28 mouse cellular contexts compared by ENCODE assay signal in the genomic region with DNA sequence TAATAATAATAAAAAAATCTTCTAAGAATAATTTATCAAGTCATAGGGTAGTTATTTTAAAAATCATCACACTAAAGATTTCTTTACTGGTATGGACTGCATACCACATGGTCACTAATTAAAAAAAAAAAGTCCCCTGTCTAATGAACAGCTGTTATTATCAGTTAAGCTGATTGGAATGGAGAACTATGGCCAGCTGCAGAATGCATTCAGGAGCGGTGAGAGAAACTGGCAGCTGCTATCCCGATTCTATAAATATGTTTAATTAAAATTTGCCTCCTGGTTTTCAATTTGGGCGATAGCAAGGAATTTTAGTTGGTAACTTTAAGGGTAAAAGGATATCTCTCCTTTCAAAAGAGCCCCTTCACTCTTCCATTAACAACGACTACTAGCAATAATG. TPM values are rescaled to one million over a fixed set of nuclear protein-coding genes. Genes with fewer than 3 reads are reported as not detected.
DNase-seq lines count a peak whose midpoint lies in the region; ATAC-seq and TF ChIP-seq lines count a peak whose summit lies in the region.
"Had no signal": no experiment of that assay in that cellular context is flagged by ENCODE, and none has a peak within 500 bp of the region (broad histone marks: within the 10 kb centered on the region; RNA-seq: fewer than 3 reads in every experiment).

No protein-coding gene starts in this region.

- ATAC-seq in embryonic facial prominence, embryonic 14.5 days (ENCODE audit: low read depth) = no peak
- no peak for ATAC-seq in midbrain, postnatal 0 days (ENCODE audit: low FRiP score)
- ATAC-seq: activated CD4-positive, CD25-positive, alpha-beta regulatory T cell, adult 4 months; CD4-positive, CD25-positive, alpha-beta regulatory T cell, adult 4 months; forebrain, embryonic 15.5 days; Patski had no signal

- H3K27me3 ChIP-seq in embryonic facial prominence, embryonic 14.5 days (replicated peaks; ENCODE audit: control insufficient read depth, insufficient read depth, low read length) = no peaks in the 10 kb centered on the region
- H3K27me3 ChIP-seq in embryonic facial prominence, embryonic 10.5 days (replicated peaks; ENCODE audit: low read depth, poor library complexity, severe bottlenecking) = no peaks in the 10 kb centered on the region
- H3K27me3 ChIP-seq in midbrain, embryonic 10.5 days (ENCODE audit: low read depth, poor library complexity, severe bottlenecking) = no peaks in the 10 kb centered on the region
- no peaks in the 10 kb centered on the region for H3K27me3 ChIP-seq in midbrain, postnatal 0 days (ENCODE audit: insufficient read depth, low read length)
- H3K27me3 ChIP-seq: CH12.LX; embryonic facial prominence, embryonic 12.5 days; embryonic facial prominence, embryonic 15.5 days; forebrain, embryonic 12.5 days; forebrain, embryonic 15.5 days; Patski had no signal

- no peaks in the 10 kb centered on the region for H3K9me3 ChIP-seq in embryonic facial prominence, embryonic 14.5 days (ENCODE audit: control insufficient read depth, low read length)
- H3K9me3 ChIP-seq in embryonic facial prominence, embryonic 10.5 days = no peaks in the 10 kb centered on the region
- H3K9me3 ChIP-seq in midbrain, embryonic 10.5 days (replicated peaks) = no peaks in the 10 kb centered on the region
- H3K9me3 ChIP-seq in midbrain, postnatal 0 days (ENCODE audit: low read length) = no peaks in the 10 kb centered on the region
- H3K9me3 ChIP-seq: embryonic facial prominence, embryonic 12.5 days; embryonic facial prominence, embryonic 15.5 days; forebrain, embryonic 10.5 days; forebrain, embryonic 12.5 days; forebrain, embryonic 15.5 days; G1E had no signal

- no peaks in the 10 kb centered on the region for H3K4me1 ChIP-seq in embryonic facial prominence, embryonic 14.5 days (ENCODE audit: control insufficient read depth, insufficient read depth, low read length)
- no peaks in the 10 kb centered on the region for H3K4me1 ChIP-seq in embryonic facial prominence, embryonic 10.5 days
- peaks cover 22% of the 10 kb centered on the region for H3K4me1 ChIP-seq in midbrain, embryonic 10.5 days
- H3K4me1 ChIP-seq in midbrain, postnatal 0 days (ENCODE audit: insufficient read depth, low read length) = no peaks in the 10 kb centered on the region
- H3K4me1 ChIP-seq: embryonic facial prominence, embryonic 12.5 days; embryonic facial prominence, embryonic 15.5 days; forebrain, embryonic 15.5 days had no signal

- no peak overlapping the region for H3K4me2 ChIP-seq in embryonic facial prominence, embryonic 14.5 days (ENCODE audit: low read depth, low read length)
- no peak overlapping the region for H3K4me2 ChIP-seq in midbrain, postnatal 0 days (ENCODE audit: low read depth, low read length, poor library complexity, severe bottlenecking)
- H3K4me2 ChIP-seq: embryonic facial prominence, embryonic 12.5 days; embryonic facial prominence, embryonic 15.5 days; forebrain, embryonic 12.5 days; forebrain, embryonic 15.5 days had no signal

- WGBS in embryonic facial prominence, embryonic 14.5 days = 58% methylated on average over 4 of the region's 4 CpGs
- WGBS in embryonic facial prominence, embryonic 10.5 days = 55% methylated on average over 4 of the region's 4 CpGs
- 27% methylated on average over 4 of the region's 4 CpGs for WGBS in midbrain, embryonic 10.5 days
- 22% methylated on average over 4 of the region's 4 CpGs for WGBS in midbrain, postnatal 0 days

- H3K4me3 ChIP-seq in embryonic facial prominence, embryonic 14.5 days (ENCODE audit: low read depth, low read length) = no peak overlapping the region
- no peak overlapping the region for H3K4me3 ChIP-seq in embryonic facial prominence, embryonic 10.5 days
- 0 out of 2 replicates have a peak overlapping the region, but pooled peaks have one; percentile 1 for H3K4me3 ChIP-seq in midbrain, embryonic 10.5 days
- no peak overlapping the region for H3K4me3 ChIP-seq in midbrain, postnatal 0 days (ENCODE audit: low read depth, low read length)
- H3K4me3 ChIP-seq: embryonic facial prominence, embryonic 12.5 days; embryonic facial prominence, embryonic 15.5 days; erythroblast, embryonic 14.5 days; forebrain, embryonic 10.5 days; forebrain, embryonic 12.5 days; forebrain, embryonic 15.5 days had no signal

- peak; percentile 32 for DNase-seq in embryonic facial prominence, embryonic 14.5 days (ENCODE audit: low spot score)
- no peak for DNase-seq in embryonic facial prominence, embryonic 10.5 days (ENCODE audit: low spot score)
- DNase-seq in midbrain, embryonic 10.5 days (ENCODE audit: low spot score) = no peak
- DNase-seq in midbrain, postnatal 0 days (ENCODE audit: low spot score) = no peak
- DNase-seq in retina, postnatal 1 day = peak; percentile 69
- no peak for DNase-seq in right cerebral cortex, postnatal 36 days (ENCODE audit: low spot score in 2 of 2)
- DNase-seq: adrenal gland, adult 8-10 months; adrenal gland, postnatal 14 days; adrenal gland, postnatal 36 days; B cell, adult 2 months; cerebellum, adult 11 months; cerebellum, adult 18-20 months; cerebellum, adult 8-10 months; cerebellum, adult 9-11 months; cerebellum, postnatal 14 days; cerebellum, postnatal 36 days; embryo, embryonic 11 days had no signal

- H3K27ac ChIP-seq in embryonic facial prominence, embryonic 14.5 days (replicated peaks; ENCODE audit: low read depth, low read length) = no peak overlapping the region
- H3K27ac ChIP-seq in embryonic facial prominence, embryonic 10.5 days (replicated peaks) = no peak overlapping the region
- H3K27ac ChIP-seq in midbrain, embryonic 10.5 days (replicated peaks) = no peak overlapping the region
- no peak overlapping the region for H3K27ac ChIP-seq in midbrain, postnatal 0 days (ENCODE audit: low read depth, low read length)
- H3K27ac ChIP-seq: embryonic facial prominence, embryonic 12.5 days; embryonic facial prominence, embryonic 15.5 days; forebrain, embryonic 10.5 days; forebrain, embryonic 12.5 days; forebrain, embryonic 15.5 days had no signal

- TF ChIP-seq CTCF in midbrain, postnatal 0 days (IDR thresholded peaks at IDR 0.05) = no peak

- no peaks in the 10 kb centered on the region for H3K36me3 ChIP-seq in embryonic facial prominence, embryonic 14.5 days (ENCODE audit: control insufficient read depth, insufficient read depth, low read length)
- no peaks in the 10 kb centered on the region for H3K36me3 ChIP-seq in embryonic facial prominence, embryonic 10.5 days (replicated peaks)
- H3K36me3 ChIP-seq in midbrain, embryonic 10.5 days = no peaks in the 10 kb centered on the region
- no peaks in the 10 kb centered on the region for H3K36me3 ChIP-seq in midbrain, postnatal 0 days (ENCODE audit: insufficient read depth, low read length)
- H3K36me3 ChIP-seq: embryonic facial prominence, embryonic 12.5 days; embryonic facial prominence, embryonic 15.5 days; forebrain, embryonic 10.5 days; forebrain, embryonic 12.5 days; forebrain, embryonic 15.5 days; G1E had no signal

- H3K9ac ChIP-seq in embryonic facial prominence, embryonic 14.5 days (ENCODE audit: low read depth, low read length) = no peak overlapping the region
- H3K9ac ChIP-seq in midbrain, postnatal 0 days (replicated peaks; ENCODE audit: low read length, poor library complexity, severe bottlenecking) = no peak overlapping the region
- H3K9ac ChIP-seq: embryonic facial prominence, embryonic 12.5 days; embryonic facial prominence, embryonic 15.5 days; forebrain, embryonic 12.5 days; forebrain, embryonic 15.5 days had no signal

RNA-seq across cellular contexts. Expression of gene Krr1, which starts 23.5 kb away (rescaled TPM):
- 36.8 and 45.9 TPM in 2 replicates for polyA plus RNA-seq in embryonic facial prominence, embryonic 14.5 days (2014; fragmentation: Nextera tagmentation; extraction: Ambion mirVana)
- polyA plus RNA-seq in embryonic facial prominence, embryonic 10.5 days (2016; fragmentation: Nextera tagmentation; extraction: Ambion mirVana) = 54.6 and 56.5 TPM in 2 replicates
- polyA plus RNA-seq in midbrain, embryonic 10.5 days (2016; fragmentation: Nextera tagmentation; extraction: Ambion mirVana) = 58.8 and 59.9 TPM in 2 replicates
- 26.2 and 27.5 TPM in 2 replicates for total RNA-seq in midbrain, postnatal 0 days (2014; rRNA removed)
- polyA plus RNA-seq in midbrain, postnatal 0 days (2015; fragmentation: Nextera tagmentation; extraction: Ambion mirVana) = 27.5 and 27.9 TPM in 2 replicates

RNA-seq across cellular contexts. Expression of gene Glipr1, which starts 53.4 kb away (rescaled TPM):
- polyA plus RNA-seq in embryonic facial prominence, embryonic 14.5 days (2014; fragmentation: Nextera tagmentation; extraction: Ambion mirVana) = 3.5 and 3.7 TPM in 2 replicates
- 0.78 and 1.0 TPM in 2 replicates for polyA plus RNA-seq in embryonic facial prominence, embryonic 10.5 days (2016; fragmentation: Nextera tagmentation; extraction: Ambion mirVana)
- 0.77 and 1.2 TPM in 2 replicates for polyA plus RNA-seq in midbrain, embryonic 10.5 days (2016; fragmentation: Nextera tagmentation; extraction: Ambion mirVana)
- 0.49 and 2.7 TPM in 2 replicates for total RNA-seq in midbrain, postnatal 0 days (2014; rRNA removed)
- 0.85 and 1.2 TPM in 2 replicates for polyA plus RNA-seq in midbrain, postnatal 0 days (2015; fragmentation: Nextera tagmentation; extraction: Ambion mirVana)
- polyA plus RNA-seq: erythroblast, embryonic 14.5 days had no signal

Comparison
In these comparisons a context has a peak if more than half of its experiments do, and no peak if none do; other contexts are left out.
1. DNase-seq: peak in embryonic facial prominence, embryonic 14.5 days (single experiment) and retina, postnatal 1 day (single experiment); none in embryonic facial prominence, embryonic 10.5 days (single experiment), midbrain, embryonic 10.5 days (single experiment), midbrain, postnatal 0 days (single experiment) and right cerebral cortex, postnatal 36 days (0 of 2).